Mouse (Mus musculus): ENCODE results near the gene Arfrp1. TPM values are rescaled to one million over a fixed set of nuclear protein-coding genes. Genes with fewer than 3 reads are reported as not detected.
A peak's percentile ranks its signal among the peaks of the same experiment; 100 is the strongest.

Gene Arfrp1
- polyA plus RNA-seq, 1 experiment from 2014 or later = 72.5 TPM

GRCm38 (mm10) chr2:181340426-181340825 lies 24.8 kb downstream of the Arfrp1 start:
- no peak for ATAC-seq (ENCODE audit: low FRiP score, low TSS enrichment)
- Histone ChIP-seq H3K27me3 (ENCODE audit: insufficient read depth, low read length) (no peaks in the 10 kb centered on the region), H3K9ac (replicated peaks; ENCODE audit: low read length) (no peak overlapping the region), H3K27ac (ENCODE audit: low read length) (no peak overlapping the region; the same call in 1 of the 2 replicates), H3K36me3 (ENCODE audit: insufficient read depth, low read length) (peaks cover 43% of the 10 kb centered on the region), H3K4me3 (ENCODE audit: low read length) (no peak overlapping the region), H3K9me3 (ENCODE audit: low read length) (no peaks in the 10 kb centered on the region), H3K4me1 (ENCODE audit: insufficient read depth, low read length) (no peaks in the 10 kb centered on the region), H3K4me2 (replicated peaks; ENCODE audit: low read depth, low read length) (no peak overlapping the region)
- WGBS = 47% methylated on average over 4 of the region's 4 CpGs

GRCm38 (mm10) chr2:181334023-181334422 lies 31.2 kb downstream of the Arfrp1 start:
- peaks cover 50% of the 10 kb centered on the region for H3K36me3 ChIP-seq (ENCODE audit: insufficient read depth, low read length)
- no peaks in the 10 kb centered on the region for H3K4me1 ChIP-seq (ENCODE audit: insufficient read depth, low read length)
- H3K9me3 ChIP-seq (ENCODE audit: low read length) = no peaks in the 10 kb centered on the region
- 61% methylated on average over 3 of the region's 3 CpGs for WGBS
- no peak overlapping the region for H3K9ac ChIP-seq (replicated peaks; ENCODE audit: low read length)
- H3K4me2 ChIP-seq (replicated peaks; ENCODE audit: low read depth, low read length) = no peak overlapping the region
- H3K27ac ChIP-seq (ENCODE audit: low read length) = no peak overlapping the region
- H3K4me3 ChIP-seq (ENCODE audit: low read length) = no peak overlapping the region
- ATAC-seq (ENCODE audit: low FRiP score, low TSS enrichment) = 0 out of 2 replicates have a peak, but pooled peaks have one; percentile 57
- no peaks in the 10 kb centered on the region for H3K27me3 ChIP-seq (ENCODE audit: insufficient read depth, low read length)

- no peak for ATAC-seq (ENCODE audit: low FRiP score, low TSS enrichment)
Measured at GRCm38 (mm10) chr2:181332542-181332941, 32.7 kb downstream of the Arfrp1 start.

GRCm38 (mm10) chr2:181326098-181326497 lies 39.1 kb downstream of the Arfrp1 start:
- H3K4me3 ChIP-seq (ENCODE audit: low read length) = no peak overlapping the region
- H3K27me3 ChIP-seq (ENCODE audit: insufficient read depth, low read length) = no peaks in the 10 kb centered on the region
- H3K27ac ChIP-seq (ENCODE audit: low read length) = no peak overlapping the region
- H3K4me2 ChIP-seq (replicated peaks; ENCODE audit: low read depth, low read length) = no peak overlapping the region
- ATAC-seq (ENCODE audit: low FRiP score, low TSS enrichment) = no peak
- no peaks in the 10 kb centered on the region for H3K9me3 ChIP-seq (ENCODE audit: low read length)
- peaks cover 56% of the 10 kb centered on the region for H3K36me3 ChIP-seq (ENCODE audit: insufficient read depth, low read length)
- no peaks in the 10 kb centered on the region for H3K4me1 ChIP-seq (ENCODE audit: insufficient read depth, low read length)
- WGBS = 96% methylated on average over 2 of the region's 2 CpGs
- no peak overlapping the region for H3K9ac ChIP-seq (replicated peaks; ENCODE audit: low read length)

More at GRCm38 (mm10) chr2:181332542-181332941, 32.7 kb downstream of the Arfrp1 start:
- H3K27ac ChIP-seq (ENCODE audit: low read length) = no peak overlapping the region
- H3K36me3 ChIP-seq (ENCODE audit: insufficient read depth, low read length) = peaks cover 56% of the 10 kb centered on the region
- H3K4me1 ChIP-seq (ENCODE audit: insufficient read depth, low read length) = no peaks in the 10 kb centered on the region
- no peak overlapping the region for H3K9ac ChIP-seq (replicated peaks; ENCODE audit: low read length)
- no peaks in the 10 kb centered on the region for H3K9me3 ChIP-seq (ENCODE audit: low read length)
- H3K4me3 ChIP-seq (ENCODE audit: low read length) = no peak overlapping the region
- H3K4me2 ChIP-seq (replicated peaks; ENCODE audit: low read depth, low read length) = no peak overlapping the region
- no peaks in the 10 kb centered on the region for H3K27me3 ChIP-seq (ENCODE audit: insufficient read depth, low read length)

GRCm38 (mm10) chr2:181322136-181322535 lies 43.1 kb downstream of the Arfrp1 start:
- Histone ChIP-seq H3K4me1 (ENCODE audit: insufficient read depth, low read length) (peaks cover 9% of the 10 kb centered on the region), H3K4me3 (ENCODE audit: low read length) (no peak overlapping the region), H3K36me3 (ENCODE audit: insufficient read depth, low read length) (peaks cover 33% of the 10 kb centered on the region), H3K9ac (replicated peaks; ENCODE audit: low read length) (no peak overlapping the region), H3K27ac (ENCODE audit: low read length) (no peak overlapping the region), H3K27me3 (ENCODE audit: insufficient read depth, low read length) (no peaks in the 10 kb centered on the region), H3K9me3 (ENCODE audit: low read length) (no peaks in the 10 kb centered on the region), H3K4me2 (replicated peaks; ENCODE audit: low read depth, low read length) (no peak overlapping the region)
- WGBS = 71% methylated on average over 5 of the region's 5 CpGs
- ATAC-seq (ENCODE audit: low FRiP score, low TSS enrichment) = no peak

- 0 out of 2 replicates have a peak, but pooled peaks have one; percentile 5 for ATAC-seq (ENCODE audit: low FRiP score, low TSS enrichment)
- peak overlapping the region; percentile 66 for H3K4me3 ChIP-seq (ENCODE audit: low read length)
- H3K36me3 ChIP-seq (ENCODE audit: insufficient read depth, low read length) = peaks cover 23% of the 10 kb centered on the region
- H3K9me3 ChIP-seq (ENCODE audit: low read length) = no peaks in the 10 kb centered on the region
- WGBS = 12% methylated on average over 7 of the region's 7 CpGs
- H3K4me2 ChIP-seq (replicated peaks; ENCODE audit: low read depth, low read length) = peak overlapping the region; percentile 80
- peaks cover 9% of the 10 kb centered on the region for H3K4me1 ChIP-seq (ENCODE audit: insufficient read depth, low read length)
- peak overlapping the region; percentile 60 for H3K27ac ChIP-seq (ENCODE audit: low read length)
- H3K27me3 ChIP-seq (ENCODE audit: insufficient read depth, low read length) = peaks cover 2% of the 10 kb centered on the region
- peak overlapping the region; percentile 68 for H3K9ac ChIP-seq (replicated peaks; ENCODE audit: low read length)
Measured at GRCm38 (mm10) chr2:181320103-181320499, 45.1 kb downstream of the Arfrp1 start.

GRCm38 (mm10) chr2:181319248-181320102 lies 45.7 kb downstream of the Arfrp1 start, which contains the start of gene Rtel1:
TSS of gene Rtel1 (plus strand) at chr2:181319739.
- peak within 1 kb of the TSS; percentile 68 for H3K9ac ChIP-seq (replicated peaks; ENCODE audit: low read length)
- peak; percentile 90 for ATAC-seq (ENCODE audit: low FRiP score, low TSS enrichment)
- WGBS = 7% methylated on average over 40 of the region's 40 CpGs

GRCm38 (mm10) chr2:181314080-181314810 lies 51.0 kb downstream of the Arfrp1 start, which contains the start of gene Stmn3:
TSS of gene Stmn3 (minus strand) at chr2:181314500.
- H3K36me3 ChIP-seq (ENCODE audit: insufficient read depth, low read length) = no peaks in the 10 kb centered on the region
- H3K9ac ChIP-seq (replicated peaks; ENCODE audit: low read length) = no peak within 1 kb of the TSS
- H3K4me1 ChIP-seq (ENCODE audit: insufficient read depth, low read length) = peaks cover 8% of the 10 kb centered on the region
- no peaks in the 10 kb centered on the region for H3K9me3 ChIP-seq (ENCODE audit: low read length)
- peak within 1 kb of the TSS; percentile 44 for H3K4me2 ChIP-seq (replicated peaks; ENCODE audit: low read depth, low read length)
- no peak within 1 kb of the TSS for H3K27ac ChIP-seq (ENCODE audit: low read length)
- H3K4me3 ChIP-seq (ENCODE audit: low read length) = peak within 1 kb of the TSS; percentile 23
- ATAC-seq (ENCODE audit: low FRiP score, low TSS enrichment) = peak; percentile 77
- 4% methylated on average over 20 of the region's 23 CpGs for WGBS
- peaks cover 42% of the 10 kb centered on the region for H3K27me3 ChIP-seq (ENCODE audit: insufficient read depth, low read length)

More at GRCm38 (mm10) chr2:181319248-181320102, 45.7 kb downstream of the Arfrp1 start, which contains the start of gene Rtel1:
- H3K9me3 ChIP-seq (ENCODE audit: low read length) = no peaks in the 10 kb centered on the region
- H3K27ac ChIP-seq (ENCODE audit: low read length) = peak within 1 kb of the TSS; percentile 60
- H3K27me3 ChIP-seq (ENCODE audit: insufficient read depth, low read length) = peaks cover 8% of the 10 kb centered on the region
- H3K4me1 ChIP-seq (ENCODE audit: insufficient read depth, low read length) = peaks cover 9% of the 10 kb centered on the region
- peak within 1 kb of the TSS; percentile 80 for H3K4me2 ChIP-seq (replicated peaks; ENCODE audit: low read depth, low read length)
- peak within 1 kb of the TSS; percentile 66 for H3K4me3 ChIP-seq (ENCODE audit: low read length)
- peaks cover 17% of the 10 kb centered on the region for H3K36me3 ChIP-seq (ENCODE audit: insufficient read depth, low read length)

GRCm38 (mm10) chr2:181313344-181314079 lies 51.7 kb downstream of the Arfrp1 start:
- Histone ChIP-seq H3K9ac (replicated peaks; ENCODE audit: low read length) (no peak overlapping the region), H3K4me2 (replicated peaks; ENCODE audit: low read depth, low read length) (peak overlapping the region; percentile 44), H3K9me3 (ENCODE audit: low read length) (no peaks in the 10 kb centered on the region), H3K27ac (ENCODE audit: low read length) (no peak overlapping the region), H3K4me1 (ENCODE audit: insufficient read depth, low read length) (peaks cover 8% of the 10 kb centered on the region), H3K4me3 (ENCODE audit: low read length) (peak overlapping the region; percentile 23), H3K36me3 (ENCODE audit: insufficient read depth, low read length) (no peaks in the 10 kb centered on the region), H3K27me3 (ENCODE audit: insufficient read depth, low read length) (peaks cover 42% of the 10 kb centered on the region)
- WGBS = 3% methylated on average over 35 of the region's 35 CpGs
- ATAC-seq (ENCODE audit: low FRiP score, low TSS enrichment) = peak; percentile 59; the same call in 1 of the 2 replicates

Data from kidney, embryonic 16.5 days (tissue).